Mouse (Mus musculus) testis, adult 2 months (tissue): Measurements from ENCODE around the gene Gucy2c. TPM values are rescaled to one million over a fixed set of nuclear protein-coding genes. Genes with fewer than 3 reads are reported as not detected.

Experiments
- H3K27ac ChIP-seq: fragments of 200-500 bp; 2 replicates; pipeline ENCODE4 v1.5.1; 2012; ENCODE audit warnings: low read depth, low read length; ENCODE audit not compliant: control insufficient read depth, insufficient read depth
- H3K27me3 ChIP-seq: fragments of 200-500 bp; 2 replicates; pipeline ENCODE4 v1.6.1; 2012; ENCODE audit warnings: mild to moderate bottlenecking, low read length, moderate library complexity; ENCODE audit not compliant: control insufficient read depth, insufficient read depth
- H3K36me3 ChIP-seq: fragments of 200-500 bp; 2 replicates; pipeline ENCODE4 v1.6.1; 2012; ENCODE audit warnings: mild to moderate bottlenecking, low read length; ENCODE audit not compliant: control insufficient read depth, insufficient read depth
- H3K4me1 ChIP-seq: fragments of 200-500 bp; 2 replicates; pipeline ENCODE4 v1.6.1; 2012; ENCODE audit warnings: low read length; ENCODE audit not compliant: control insufficient read depth, insufficient read depth
- H3K4me3 ChIP-seq: fragments of 200-500 bp; 2 replicates; pipeline ENCODE4 v1.5.1; 2012; ENCODE audit warnings: low read depth, mild to moderate bottlenecking, low read length, moderate library complexity, mixed read lengths; ENCODE audit not compliant: control insufficient read depth
- CTCF ChIP-seq: fragments of 200-500 bp; IDR thresholded peaks from 2 replicates; pipeline ENCODE4 v1.5.1; 2012; ENCODE audit warnings: low read depth, mild to moderate bottlenecking, inconsistent platforms, low read length, moderate library complexity; ENCODE audit not compliant: control insufficient read depth, insufficient read depth, insufficient replicate concordance
- POLR2A ChIP-seq: fragments of 200-500 bp; IDR thresholded peaks from 2 replicates; pipeline ENCODE4 v1.6.1; 2012; ENCODE audit warnings: low read depth, mild to moderate bottlenecking, inconsistent platforms, low read length, moderate library complexity; ENCODE audit not compliant: control insufficient read depth
- polyA plus RNA-seq: library from polyadenylated mRNA; depleted of rRNA; stranded (reverse); fragments of >200 nt; gene quantifications from 2 replicates; pipeline ENCODE4 v1.2.3, GENCODE M21; 2012; rRNA removed

The Gucy2c gene
- polyA plus RNA-seq, 1 experiment: 0.33 TPM

DNA sequence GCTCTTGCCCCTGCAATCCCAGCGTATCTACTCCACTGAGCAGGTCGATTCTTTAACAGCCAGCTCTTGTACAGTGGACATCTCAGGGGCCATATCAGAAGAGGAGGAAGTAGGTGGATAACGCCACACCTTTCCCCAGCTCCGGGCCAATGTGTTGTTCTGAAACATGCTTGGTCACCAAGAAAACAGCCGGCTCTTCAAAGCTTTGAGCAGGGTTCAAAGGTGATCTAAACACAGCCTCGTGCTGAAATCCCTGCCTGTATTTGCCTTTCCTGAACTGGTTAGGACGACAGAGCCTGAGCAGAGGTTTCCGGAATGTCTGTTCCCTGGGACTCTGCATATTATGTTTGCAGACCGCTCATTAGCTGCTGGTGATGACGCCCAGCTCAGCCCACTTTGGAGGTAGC, 134.1 kb downstream of the Gucy2c start:
- Histone ChIP-seq H3K4me1 (peaks cover 6% of the 10 kb centered on the region), H3K27me3 (no peaks in the 10 kb centered on the region), H3K36me3 (no peaks in the 10 kb centered on the region), H3K4me3 (no peak overlapping the region), H3K27ac (no peak overlapping the region)
- TF ChIP-seq CTCF (no peak), POLR2A (no peak)

Other genes starting within 250 kb of the Gucy2c start
- gene Plbd1, start 119.8 kb downstream of the Gucy2c start, polyA plus RNA-seq: 47.4 and 53.7 TPM in 2 replicates
- 0.96 and 0.99 TPM in 2 replicates for gene Hist4h4, start 22.6 kb upstream of the Gucy2c start, polyA plus RNA-seq
- gene H2afj, start 26.5 kb upstream of the Gucy2c start, polyA plus RNA-seq: 34.2 and 47.7 TPM in 2 replicates
- 150 and 168 TPM in 2 replicates for gene BC049715, start 45.9 kb upstream of the Gucy2c start, polyA plus RNA-seq
- gene Wbp11, start 46.5 kb upstream of the Gucy2c start, polyA plus RNA-seq: 236 and 252 TPM in 2 replicates
- gene Smco3, start 53.7 kb upstream of the Gucy2c start, polyA plus RNA-seq: 0.22 TPM in 1 of 2 replicates, not detected in the other
- gene Art4, start 76.0 kb upstream of the Gucy2c start, polyA plus RNA-seq: 0.96 and 1.0 TPM in 2 replicates
- 51.0 and 80.5 TPM in 2 replicates for gene Mgp, start 94.1 kb upstream of the Gucy2c start, polyA plus RNA-seq
- 0.09 TPM in 1 of 2 replicates, not detected in the other for gene Erp27, start 140.4 kb upstream of the Gucy2c start, polyA plus RNA-seq
- 2.2 and 6.5 TPM in 2 replicates for gene Pde6h, start 142.1 kb upstream of the Gucy2c start, polyA plus RNA-seq
- gene Arhgdib, start 160.1 kb upstream of the Gucy2c start, polyA plus RNA-seq: 5.4 and 5.8 TPM in 2 replicates